24 mouse cellular contexts compared by ENCODE assay signal in genomic region chr8:30682169-30682568, GRCm38 (mm10).
DNase-seq lines count a peak whose midpoint lies in the region; ATAC-seq and TF ChIP-seq lines count a peak whose summit lies in the region.
"Had no signal": no experiment of that assay in that cellular context is flagged by ENCODE, and none has a peak within 500 bp of the region (broad histone marks: within the 10 kb centered on the region; RNA-seq: fewer than 3 reads in every experiment).

No protein-coding gene starts in this region.

- H3K27me3 ChIP-seq in hindbrain, embryonic 15.5 days = no peaks in the 10 kb centered on the region
- H3K27me3 ChIP-seq in hindbrain, embryonic 13.5 days = no peaks in the 10 kb centered on the region
- H3K27me3 ChIP-seq in hindbrain, postnatal 0 days (ENCODE audit: insufficient read depth, low read length) = no peaks in the 10 kb centered on the region
- no peaks in the 10 kb centered on the region for H3K27me3 ChIP-seq in hindbrain, embryonic 12.5 days
- H3K27me3 ChIP-seq in midbrain, postnatal 0 days (ENCODE audit: insufficient read depth, low read length) = no peaks in the 10 kb centered on the region
- no peaks in the 10 kb centered on the region for H3K27me3 ChIP-seq in midbrain, embryonic 14.5 days (ENCODE audit: control insufficient read depth, insufficient read depth, low read length)
- H3K27me3 ChIP-seq: CH12.LX; embryonic facial prominence, embryonic 12.5 days; forebrain, embryonic 13.5 days; forebrain, embryonic 15.5 days; Patski had no signal

- TF ChIP-seq CTCF in hindbrain, postnatal 0 days (IDR thresholded peaks at IDR 0.05; ENCODE audit: low read depth) = no peak
- TF ChIP-seq CTCF in midbrain, postnatal 0 days (IDR thresholded peaks at IDR 0.05) = no peak

- ATAC-seq in hindbrain, embryonic 15.5 days (ENCODE audit: low FRiP score, low read depth) = peak; percentile 63; the same call in 1 of the 2 replicates
- no peak for ATAC-seq in hindbrain, embryonic 13.5 days (ENCODE audit: low FRiP score)
- 0 out of 2 replicates have a peak, but pooled peaks have one; percentile 55 for ATAC-seq in hindbrain, postnatal 0 days
- no peak for ATAC-seq in hindbrain, embryonic 12.5 days (ENCODE audit: low FRiP score)
- ATAC-seq in midbrain, postnatal 0 days (ENCODE audit: low FRiP score) = no peak
- ATAC-seq in midbrain, embryonic 14.5 days (ENCODE audit: low FRiP score, low TSS enrichment) = no peak
- ATAC-seq: activated CD4-positive, CD25-positive, alpha-beta regulatory T cell, adult 4 months; CD4-positive, CD25-positive, alpha-beta regulatory T cell, adult 4 months; forebrain, embryonic 13.5 days; forebrain, embryonic 15.5 days; Patski had no signal

- no peaks in the 10 kb centered on the region for H3K36me3 ChIP-seq in hindbrain, embryonic 15.5 days
- no peaks in the 10 kb centered on the region for H3K36me3 ChIP-seq in hindbrain, embryonic 13.5 days
- no peaks in the 10 kb centered on the region for H3K36me3 ChIP-seq in hindbrain, postnatal 0 days (ENCODE audit: insufficient read depth, low read length)
- no peaks in the 10 kb centered on the region for H3K36me3 ChIP-seq in hindbrain, embryonic 12.5 days
- H3K36me3 ChIP-seq in midbrain, postnatal 0 days (ENCODE audit: insufficient read depth, low read length) = no peaks in the 10 kb centered on the region
- no peaks in the 10 kb centered on the region for H3K36me3 ChIP-seq in midbrain, embryonic 14.5 days (ENCODE audit: control insufficient read depth, insufficient read depth, low read length)
- H3K36me3 ChIP-seq: embryonic facial prominence, embryonic 10.5 days; embryonic facial prominence, embryonic 12.5 days; forebrain, embryonic 15.5 days; G1E had no signal

- no peak overlapping the region for H3K27ac ChIP-seq in hindbrain, embryonic 15.5 days (replicated peaks)
- H3K27ac ChIP-seq in hindbrain, embryonic 13.5 days = no peak overlapping the region
- H3K27ac ChIP-seq in hindbrain, postnatal 0 days = no peak overlapping the region
- no peak overlapping the region for H3K27ac ChIP-seq in hindbrain, embryonic 12.5 days
- no peak overlapping the region for H3K27ac ChIP-seq in midbrain, postnatal 0 days (ENCODE audit: low read depth, low read length)
- H3K27ac ChIP-seq in midbrain, embryonic 14.5 days (replicated peaks; ENCODE audit: low read depth, low read length) = no peak overlapping the region
- H3K27ac ChIP-seq: embryonic facial prominence, embryonic 10.5 days; embryonic facial prominence, embryonic 12.5 days; forebrain, embryonic 13.5 days; forebrain, embryonic 15.5 days had no signal

- H3K4me1 ChIP-seq in hindbrain, embryonic 15.5 days (replicated peaks) = no peaks in the 10 kb centered on the region
- no peaks in the 10 kb centered on the region for H3K4me1 ChIP-seq in hindbrain, embryonic 13.5 days (replicated peaks)
- H3K4me1 ChIP-seq in hindbrain, postnatal 0 days (ENCODE audit: insufficient read depth, low read length) = no peaks in the 10 kb centered on the region
- H3K4me1 ChIP-seq in hindbrain, embryonic 12.5 days = no peaks in the 10 kb centered on the region
- H3K4me1 ChIP-seq in midbrain, postnatal 0 days (ENCODE audit: insufficient read depth, low read length) = no peaks in the 10 kb centered on the region
- H3K4me1 ChIP-seq in midbrain, embryonic 14.5 days (ENCODE audit: control insufficient read depth, insufficient read depth, low read length) = no peaks in the 10 kb centered on the region
- H3K4me1 ChIP-seq: embryonic facial prominence, embryonic 10.5 days; embryonic facial prominence, embryonic 12.5 days; forebrain, embryonic 13.5 days; forebrain, embryonic 15.5 days had no signal

- DNase-seq in hindbrain, postnatal 0 days (ENCODE audit: low spot score) = peak; percentile 46
- peak; percentile 31 for DNase-seq in midbrain, postnatal 0 days (ENCODE audit: low spot score)
- DNase-seq in midbrain, embryonic 14.5 days = no peak
- DNase-seq: adrenal gland, adult 8-10 months; adrenal gland, postnatal 14 days; adrenal gland, postnatal 36 days; B cell, adult 2 months; cerebellum, adult 11-12 months; cerebellum, adult 2 months; cerebellum, adult 9-10 months; cerebellum, postnatal 10 days; cerebellum, postnatal 25 days had no signal

- H3K4me3 ChIP-seq in hindbrain, embryonic 15.5 days = no peak overlapping the region
- H3K4me3 ChIP-seq in hindbrain, embryonic 13.5 days = no peak overlapping the region
- H3K4me3 ChIP-seq in hindbrain, postnatal 0 days (ENCODE audit: low read length) = no peak overlapping the region
- H3K4me3 ChIP-seq in hindbrain, embryonic 12.5 days = no peak overlapping the region
- H3K4me3 ChIP-seq in midbrain, postnatal 0 days (ENCODE audit: low read depth, low read length) = no peak overlapping the region
- no peak overlapping the region for H3K4me3 ChIP-seq in midbrain, embryonic 14.5 days (replicated peaks; ENCODE audit: low read depth, low read length)
- H3K4me3 ChIP-seq: embryonic facial prominence, embryonic 10.5 days; embryonic facial prominence, embryonic 12.5 days; forebrain, embryonic 13.5 days; forebrain, embryonic 15.5 days had no signal

- no peak overlapping the region for H3K4me2 ChIP-seq in hindbrain, embryonic 15.5 days
- H3K4me2 ChIP-seq in hindbrain, embryonic 13.5 days = no peak overlapping the region
- no peak overlapping the region for H3K4me2 ChIP-seq in hindbrain, postnatal 0 days (ENCODE audit: low read depth, low read length)
- H3K4me2 ChIP-seq in hindbrain, embryonic 12.5 days (replicated peaks) = no peak overlapping the region
- no peak overlapping the region for H3K4me2 ChIP-seq in midbrain, postnatal 0 days (ENCODE audit: low read depth, low read length, poor library complexity, severe bottlenecking)
- no peak overlapping the region for H3K4me2 ChIP-seq in midbrain, embryonic 14.5 days (ENCODE audit: low read length)
- H3K4me2 ChIP-seq: embryonic facial prominence, embryonic 12.5 days; forebrain, embryonic 13.5 days; forebrain, embryonic 15.5 days had no signal

- WGBS in hindbrain, embryonic 15.5 days = 25% methylated on average over 3 of the region's 3 CpGs
- 31% methylated on average over 3 of the region's 3 CpGs for WGBS in hindbrain, embryonic 13.5 days
- WGBS in hindbrain, postnatal 0 days = 21% methylated on average over 3 of the region's 3 CpGs
- 30% methylated on average over 3 of the region's 3 CpGs for WGBS in hindbrain, embryonic 12.5 days
- 37% methylated on average over 3 of the region's 3 CpGs for WGBS in midbrain, postnatal 0 days
- WGBS in midbrain, embryonic 14.5 days = 35% methylated on average over 3 of the region's 3 CpGs

- H3K9ac ChIP-seq in hindbrain, embryonic 15.5 days = no peak overlapping the region
- H3K9ac ChIP-seq in hindbrain, embryonic 13.5 days = no peak overlapping the region
- H3K9ac ChIP-seq in hindbrain, postnatal 0 days (replicated peaks; ENCODE audit: low read length) = no peak overlapping the region
- H3K9ac ChIP-seq in hindbrain, embryonic 12.5 days = no peak overlapping the region
- no peak overlapping the region for H3K9ac ChIP-seq in midbrain, postnatal 0 days (replicated peaks; ENCODE audit: low read length, poor library complexity, severe bottlenecking)
- no peak overlapping the region for H3K9ac ChIP-seq in midbrain, embryonic 14.5 days (replicated peaks; ENCODE audit: low read length)
- H3K9ac ChIP-seq: embryonic facial prominence, embryonic 12.5 days; forebrain, embryonic 13.5 days; forebrain, embryonic 15.5 days had no signal

- no peaks in the 10 kb centered on the region for H3K9me3 ChIP-seq in hindbrain, embryonic 15.5 days
- no peaks in the 10 kb centered on the region for H3K9me3 ChIP-seq in hindbrain, embryonic 13.5 days
- no peaks in the 10 kb centered on the region for H3K9me3 ChIP-seq in hindbrain, postnatal 0 days (ENCODE audit: low read length)
- H3K9me3 ChIP-seq in hindbrain, embryonic 12.5 days (replicated peaks) = no peaks in the 10 kb centered on the region
- no peaks in the 10 kb centered on the region for H3K9me3 ChIP-seq in midbrain, postnatal 0 days (ENCODE audit: low read length)
- H3K9me3 ChIP-seq in midbrain, embryonic 14.5 days (ENCODE audit: control insufficient read depth, low read length) = no peaks in the 10 kb centered on the region
- H3K9me3 ChIP-seq: embryonic facial prominence, embryonic 10.5 days; embryonic facial prominence, embryonic 12.5 days; forebrain, embryonic 13.5 days; forebrain, embryonic 15.5 days had no signal

Comparison
In these comparisons a context has a peak if more than half of its experiments do, and no peak if none do; other contexts are left out.
1. ATAC-seq: peak in hindbrain, embryonic 15.5 days (single experiment) and hindbrain, postnatal 0 days (single experiment); none in hindbrain, embryonic 13.5 days (single experiment), hindbrain, embryonic 12.5 days (single experiment), midbrain, postnatal 0 days (single experiment) and midbrain, embryonic 14.5 days (single experiment).